Mouse (Mus musculus) kidney, adult 11 months (tissue): ENCODE results near the gene Gstm4.
"Not testable (repeated sequence)": the region's sequence is repeated elsewhere in the genome, so short reads cannot be mapped to it uniquely, and the experiment has no call there.

ENCODE experiments used
- DNase-seq: peaks from one replicate; pipeline ENCODE4 v3.0.0; 2022

Gene Gstm4

GRCm38 (mm10) chr3:108014974-108015346 is 29.7 kb downstream of the Gstm4 start:
- peak; percentile 48 for DNase-seq

DNA sequence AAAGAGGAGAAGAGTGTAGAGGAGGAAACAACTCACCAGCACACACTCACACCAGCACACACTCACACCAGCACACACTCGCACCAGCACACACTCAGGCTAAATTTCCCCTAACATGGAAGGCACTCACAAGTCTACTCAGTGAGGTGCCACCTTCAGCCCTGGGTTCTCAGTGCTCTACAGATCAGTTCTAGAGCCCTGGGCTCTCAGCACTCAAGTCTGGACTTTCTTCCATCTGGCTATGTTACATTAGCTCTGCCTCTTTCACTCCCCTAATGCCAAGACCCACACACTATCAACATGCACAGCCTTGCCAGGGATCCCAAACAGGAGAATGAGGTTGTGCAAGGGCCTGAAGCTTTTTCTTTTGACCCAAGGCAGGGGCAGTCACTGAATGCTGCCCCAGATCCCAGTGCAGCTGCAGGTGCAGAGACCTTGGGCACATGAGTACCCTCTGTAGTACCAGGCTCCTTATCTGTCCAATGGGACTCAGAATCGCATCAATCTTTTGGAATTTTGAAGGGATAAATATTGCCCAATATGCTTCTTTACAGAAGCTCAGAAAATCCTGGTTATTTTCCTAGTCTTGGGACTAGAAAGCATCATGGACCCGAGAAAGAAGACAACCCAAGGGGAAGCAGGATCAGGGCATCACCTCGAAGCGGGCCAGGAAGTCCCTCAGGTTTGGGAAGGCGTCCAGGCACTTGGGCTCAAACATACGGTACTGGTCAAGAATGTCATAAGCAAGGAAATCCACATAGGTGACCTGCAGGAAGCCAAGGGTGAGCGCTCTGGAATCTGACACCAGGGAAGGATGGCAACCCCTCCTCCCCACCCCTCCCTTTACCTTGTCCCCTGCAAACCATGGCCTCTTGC is 30.4 kb downstream of the Gstm4 start:
- peak; percentile 37 for DNase-seq

GRCm38 (mm10) chr3:108013331-108013871 is 31.3 kb downstream of the Gstm4 start:
- DNase-seq: peak; percentile 73

DNA sequence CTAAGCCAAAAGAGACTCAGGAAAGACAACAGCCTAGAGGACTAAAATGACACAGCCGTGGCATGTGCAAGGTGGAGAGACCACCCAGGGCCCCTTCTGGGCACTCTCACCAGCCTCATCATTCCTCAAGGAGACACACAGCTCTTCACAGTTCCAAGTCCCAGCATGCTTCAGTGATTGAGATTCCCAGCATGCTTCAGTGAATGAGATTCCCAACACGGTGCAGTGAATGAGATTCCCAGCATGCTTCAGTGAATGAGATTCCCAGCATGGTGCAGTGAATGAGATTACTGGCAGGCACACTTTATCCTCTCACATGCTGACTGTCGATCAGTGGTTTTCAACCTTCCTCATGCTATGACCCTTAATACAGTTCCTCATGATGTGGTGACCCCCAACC is 33.1 kb downstream of the Gstm4 start:
- DNase-seq: no peak

DNA sequence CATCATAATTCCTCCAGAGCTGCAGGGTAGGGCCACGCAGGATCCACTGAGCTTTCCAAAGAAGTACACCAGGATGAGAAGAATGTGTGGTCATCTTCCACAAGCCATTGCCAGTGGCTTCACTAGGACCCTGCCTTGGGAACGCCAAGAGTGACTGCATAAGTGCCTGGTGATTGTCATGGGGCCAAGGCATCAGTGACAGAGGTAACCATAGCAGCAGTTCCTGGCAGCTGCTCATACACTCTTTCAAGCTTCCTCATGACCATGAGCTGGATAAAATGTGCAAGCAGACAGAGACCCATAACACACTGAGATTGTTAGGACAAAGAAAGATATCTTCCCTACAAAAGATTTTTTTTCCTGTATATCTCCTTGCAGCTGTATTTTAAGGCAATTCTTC is 34.4 kb downstream of the Gstm4 start:
- DNase-seq: no peak

- DNase-seq: no peak
Observed at GRCm38 (mm10) chr3:108002021-108002420, 42.7 kb downstream of the Gstm4 start.

DNA sequence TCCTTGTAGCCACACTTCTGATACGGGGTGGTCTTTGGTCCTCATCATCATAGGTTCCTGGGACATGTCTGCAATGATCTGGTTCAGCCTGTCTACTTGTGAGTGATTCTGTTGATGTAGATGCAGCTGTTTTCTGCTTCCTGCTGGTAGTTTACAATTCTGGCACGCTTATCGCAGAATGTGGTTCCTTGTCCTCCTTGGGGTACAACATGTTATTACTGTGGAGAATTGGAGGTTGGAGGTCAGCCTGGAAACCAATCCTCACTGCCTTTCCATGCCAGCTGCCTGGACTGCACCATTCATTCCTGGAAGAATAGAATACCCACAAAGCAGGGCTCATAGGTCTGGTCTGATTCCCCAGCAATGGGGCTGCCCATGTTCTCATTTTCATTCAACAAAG is 45.2 kb downstream of the Gstm4 start:
- no peak for DNase-seq

DNA sequence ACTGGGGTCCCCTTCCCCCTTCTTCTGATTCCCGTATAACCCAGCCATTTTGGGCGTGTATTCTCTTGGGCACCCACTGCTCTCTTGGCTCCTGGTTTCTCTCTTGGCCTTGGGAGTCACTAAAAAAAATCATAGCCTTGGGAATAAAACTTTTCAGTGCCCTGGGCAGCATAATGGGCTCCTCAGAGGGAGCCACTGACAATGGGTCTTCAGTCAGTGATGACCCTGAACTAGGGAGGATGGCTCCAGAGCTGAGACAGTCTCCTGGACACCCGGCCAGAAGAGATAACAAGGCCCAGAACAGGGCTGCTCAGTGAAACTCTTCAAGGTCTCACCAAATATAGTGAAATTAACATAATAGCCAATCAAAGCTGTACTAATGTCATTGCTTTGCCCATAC is 46.1 kb downstream of the Gstm4 start:
- DNase-seq: no peak

DNA sequence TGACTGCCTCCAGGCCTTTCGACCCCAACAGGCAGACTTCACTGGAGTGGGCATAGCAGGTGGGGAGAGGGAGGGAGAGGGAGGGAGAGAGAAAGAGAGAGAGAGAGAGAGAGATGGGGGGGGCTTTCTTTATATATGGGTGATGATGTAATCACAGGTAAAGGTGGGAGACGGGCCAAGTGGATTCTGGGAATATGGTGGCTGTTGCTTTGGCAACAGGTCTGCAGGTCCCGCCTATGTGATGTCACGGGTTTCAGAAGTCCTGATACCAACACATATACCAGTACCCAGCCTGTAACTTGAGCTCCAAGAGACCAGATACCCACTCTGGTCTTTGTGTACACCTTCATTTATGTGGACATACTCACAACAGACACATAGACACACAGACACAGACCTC is 48.1 kb downstream of the Gstm4 start:
- no peak for DNase-seq

DNA sequence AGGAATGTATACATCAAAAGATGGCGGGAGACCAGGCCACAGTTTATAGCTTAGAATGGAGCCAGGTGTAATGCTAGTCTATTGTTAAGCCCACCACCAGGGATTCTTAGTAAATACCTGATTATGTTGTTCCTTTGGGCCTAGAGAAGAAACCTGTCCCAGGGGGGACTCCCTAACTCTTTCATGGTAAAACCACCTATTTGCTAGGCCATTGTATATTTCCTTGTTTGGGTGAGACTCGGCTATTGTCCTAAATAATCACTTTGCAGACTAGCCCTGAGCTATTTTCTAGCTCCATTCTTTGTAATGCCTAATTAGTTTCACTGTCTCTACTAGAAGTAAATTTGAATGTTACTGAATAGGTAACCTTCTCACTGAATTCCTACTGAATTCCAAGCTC is 48.7 kb downstream of the Gstm4 start:
- not testable (repeated sequence) for DNase-seq
